Comparison of ENCODE assay signal across 16 mouse cellular contexts in genomic region chr2:132004495-132005136, GRCm38 (mm10). TPM values are rescaled to one million over a fixed set of nuclear protein-coding genes. Genes with fewer than 3 reads are reported as not detected.
DNase-seq lines count a peak whose midpoint lies in the region; ATAC-seq and TF ChIP-seq lines count a peak whose summit lies in the region.
"Had no signal": no experiment of that assay in that cellular context is flagged by ENCODE, and none has a peak within 500 bp of the region (broad histone marks: within the 10 kb centered on the region; RNA-seq: fewer than 3 reads in every experiment).

No protein-coding gene starts in this region.

- no peak for ATAC-seq in lung, embryonic 15.5 days (ENCODE audit: borderline replicate concordance, extremely low read depth, low FRiP score, low TSS enrichment)
- no peak for ATAC-seq in hindbrain, embryonic 11.5 days (ENCODE audit: low FRiP score)
- ATAC-seq: forebrain, embryonic 13.5 days had no signal

- no peaks in the 10 kb centered on the region for H3K9me3 ChIP-seq in lung, embryonic 15.5 days
- no peaks in the 10 kb centered on the region for H3K9me3 ChIP-seq in hindbrain, embryonic 11.5 days (ENCODE audit: control insufficient read depth, low read length)
- H3K9me3 ChIP-seq: embryonic facial prominence, embryonic 12.5 days; forebrain, embryonic 13.5 days; midbrain, embryonic 12.5 days had no signal

- intact Hi-C loops in left cerebral cortex, postnatal 36 days (cut with DNase I), result no loop called here

- TF ChIP-seq POLR2A in bone marrow, adult 2 months (IDR thresholded peaks at IDR 0.05; ENCODE audit: borderline replicate concordance, control insufficient read depth, low read depth, low read length), result no peak

- no peak overlapping the region for H3K4me3 ChIP-seq in bone marrow, adult 2 months (replicated peaks; ENCODE audit: control insufficient read depth, low read depth, low read length)
- no peak overlapping the region for H3K4me3 ChIP-seq in lung, embryonic 15.5 days
- H3K4me3 ChIP-seq in hindbrain, embryonic 11.5 days (ENCODE audit: low read depth, low read length), result no peak overlapping the region
- H3K4me3 ChIP-seq: embryonic facial prominence, embryonic 12.5 days; forebrain, embryonic 13.5 days; midbrain, embryonic 12.5 days had no signal

- peaks cover 6% of the 10 kb centered on the region for H3K4me1 ChIP-seq in bone marrow, adult 2 months (ENCODE audit: control insufficient read depth, insufficient read depth, low read length)
- H3K4me1 ChIP-seq in lung, embryonic 15.5 days, result peaks cover 46% of the 10 kb centered on the region
- H3K4me1 ChIP-seq in hindbrain, embryonic 11.5 days (replicated peaks; ENCODE audit: control insufficient read depth, insufficient read depth, low read length), result no peaks in the 10 kb centered on the region
- H3K4me1 ChIP-seq: forebrain, embryonic 13.5 days; midbrain, embryonic 12.5 days had no signal

- H3K36me3 ChIP-seq in lung, embryonic 15.5 days, result no peaks in the 10 kb centered on the region
- H3K36me3 ChIP-seq in hindbrain, embryonic 11.5 days (ENCODE audit: control insufficient read depth, insufficient read depth, low read length), result no peaks in the 10 kb centered on the region
- H3K36me3 ChIP-seq: embryonic facial prominence, embryonic 12.5 days had no signal

- DNase-seq in adrenal gland, adult 2 months, result peak; percentile 38
- DNase-seq in adrenal gland, postnatal 10 days, result no peak
- DNase-seq in 3134 (ENCODE audit: extremely low read depth, insufficient read length, low spot score), result peak; percentile 73
- DNase-seq in hindbrain, embryonic 11.5 days (ENCODE audit: low spot score), result no peak
- no peak for DNase-seq in left cerebral cortex, postnatal 36 days (ENCODE audit: low spot score in 2 of 2)
- no peak for DNase-seq in gastrocnemius, postnatal 4 days (ENCODE audit: low spot score in 2 of 2)
- DNase-seq: cerebellum, adult 9-10 months; gastrocnemius, postnatal 10 days; kidney, adult 8-10 months had no signal

- H3K27ac ChIP-seq in bone marrow, adult 2 months (ENCODE audit: control insufficient read depth, insufficient read depth, low read depth, low read length, poor library complexity), result peak overlapping the region; percentile 17; the same call in 1 of the 2 replicates
- peak overlapping the region; percentile 84 for H3K27ac ChIP-seq in lung, embryonic 15.5 days
- H3K27ac ChIP-seq in hindbrain, embryonic 11.5 days (ENCODE audit: low read depth, low read length), result no peak overlapping the region
- H3K27ac ChIP-seq: embryonic facial prominence, embryonic 12.5 days; forebrain, embryonic 13.5 days; hindbrain, embryonic 14.5 days; liver, embryonic 14.5 days; midbrain, embryonic 12.5 days had no signal

- WGBS in bone marrow, adult 2 months, result 86% methylated on average over 9 of the region's 9 CpGs
- WGBS in lung, embryonic 15.5 days, result 78% methylated on average over 9 of the region's 9 CpGs
- WGBS in hindbrain, embryonic 11.5 days, result 83% methylated on average over 9 of the region's 9 CpGs

- no peak overlapping the region for H3K4me2 ChIP-seq in lung, embryonic 15.5 days
- no peak overlapping the region for H3K4me2 ChIP-seq in hindbrain, embryonic 11.5 days (replicated peaks; ENCODE audit: low read depth, low read length)
- H3K4me2 ChIP-seq: embryonic facial prominence, embryonic 12.5 days; forebrain, embryonic 13.5 days; hindbrain, embryonic 14.5 days; midbrain, embryonic 12.5 days had no signal

- no peak overlapping the region for H3K9ac ChIP-seq in lung, embryonic 15.5 days
- H3K9ac ChIP-seq in hindbrain, embryonic 11.5 days (ENCODE audit: low read depth, low read length), result no peak overlapping the region
- H3K9ac ChIP-seq: embryonic facial prominence, embryonic 12.5 days; forebrain, embryonic 13.5 days; hindbrain, embryonic 14.5 days; liver, embryonic 14.5 days; midbrain, embryonic 12.5 days had no signal

- TF ChIP-seq CTCF in bone marrow, adult 2 months (IDR thresholded peaks at IDR 0.05; ENCODE audit: control insufficient read depth, insufficient read depth, low read length), result no peak

- no peaks in the 10 kb centered on the region for H3K27me3 ChIP-seq in lung, embryonic 15.5 days
- no peaks in the 10 kb centered on the region for H3K27me3 ChIP-seq in hindbrain, embryonic 11.5 days (ENCODE audit: control insufficient read depth, insufficient read depth, low read length)
- H3K27me3 ChIP-seq: embryonic facial prominence, embryonic 12.5 days; forebrain, embryonic 13.5 days; midbrain, embryonic 12.5 days had no signal

RNA-seq across cellular contexts. Expression of gene Rassf2, which starts 25.4 kb away (rescaled TPM):
- 10 to 100 TPM; 10.4 to 11.7 TPM for total RNA-seq in adrenal gland, adult 2 months (2021)
- 10.5 and 12.3 TPM in 2 replicates for polyA plus RNA-seq in adrenal gland, adult 2 months (2012; rRNA removed)
- 10 to 100 TPM; 14.6 to 15.1 TPM for total RNA-seq in adrenal gland, postnatal 10 days (2021)
- polyA plus RNA-seq in bone marrow, adult 2 months (2011; ENCODE audit: insufficient read depth, insufficient read length, low replicate concordance, missing spikeins), result 17.9 and 35.7 TPM in 2 replicates
- polyA plus RNA-seq in lung, embryonic 15.5 days (2015; fragmentation: Nextera tagmentation; extraction: Ambion mirVana), result 11.9 and 13.5 TPM in 2 replicates
- polyA plus RNA-seq in hindbrain, embryonic 11.5 days (2014; fragmentation: Nextera tagmentation; extraction: Ambion mirVana), result 27.2 and 27.3 TPM in 2 replicates
- 10 to 100 TPM; 38.3 to 41.0 TPM for total RNA-seq in left cerebral cortex, postnatal 36 days (2021)
- 10 to 100 TPM; 31.6 to 32.5 TPM for total RNA-seq in gastrocnemius, postnatal 4 days (2021)

RNA-seq across cellular contexts. Expression of gene Prnd, which starts 54.0 kb away (rescaled TPM):
- not detected for total RNA-seq in adrenal gland, adult 2 months (2021)
- polyA plus RNA-seq in adrenal gland, adult 2 months (2012; rRNA removed), result 0.70 and 0.90 TPM in 2 replicates
- 10 to 100 TPM in 1 of 2 experiments, 1 to 10 TPM in 1; 6.3 to 15.8 TPM for total RNA-seq in adrenal gland, postnatal 10 days (2021)
- polyA plus RNA-seq in bone marrow, adult 2 months (2011; ENCODE audit: insufficient read depth, insufficient read length, low replicate concordance, missing spikeins), result 0.50 TPM in 1 of 2 replicates, not detected in the other
- polyA plus RNA-seq in lung, embryonic 15.5 days (2015; fragmentation: Nextera tagmentation; extraction: Ambion mirVana), result 44.2 and 44.8 TPM in 2 replicates
- 6.2 and 8.2 TPM in 2 replicates for polyA plus RNA-seq in hindbrain, embryonic 11.5 days (2014; fragmentation: Nextera tagmentation; extraction: Ambion mirVana)
- under 1 TPM in 1 of 2 experiments, not detected in 1; 0.20 TPM for total RNA-seq in left cerebral cortex, postnatal 36 days (2021)
- 10 to 100 TPM; 68.5 to 70.9 TPM for total RNA-seq in gastrocnemius, postnatal 4 days (2021)

Comparison
In these comparisons a context has a peak if more than half of its experiments do, and no peak if none do; other contexts are left out.
1. DNase-seq: peak in adrenal gland, adult 2 months (single experiment) and 3134 (single experiment); none in adrenal gland, postnatal 10 days (single experiment), hindbrain, embryonic 11.5 days (single experiment), left cerebral cortex, postnatal 36 days (0 of 2) and gastrocnemius, postnatal 4 days (0 of 2).
2. RNA of gene Prnd, which starts 54.0 kb away (total RNA-seq): 68.5 to 70.9 TPM in gastrocnemius, postnatal 4 days and 6.3 to 15.8 TPM in adrenal gland, postnatal 10 days; 0.20 TPM in left cerebral cortex, postnatal 36 days and not detected in adrenal gland, adult 2 months; every median in the first group is over 4 times any median in the second.